Mouse (Mus musculus): Measurements from ENCODE around the gene Runx2. TPM values are rescaled to one million over a fixed set of nuclear protein-coding genes. Genes with fewer than 3 reads are reported as not detected.

The Runx2 gene
- polyA plus RNA-seq, 1 experiment from 2014 or later: 0.44 TPM

Other genes starting within 250 kb of the Runx2 start
- gene Supt3, start 37.6 kb downstream of the Runx2 start, polyA plus RNA-seq (2014; fragmentation: Nextera tagmentation; extraction: Ambion mirVana): 24.3 and 27.5 TPM in 2 replicates

Data from neural tube, embryonic 14.5 days (tissue).